Mouse (Mus musculus) MEL (cell line): Measurements from ENCODE around the gene Rassf2. TPM values are rescaled to one million over a fixed set of nuclear protein-coding genes. Genes with fewer than 3 reads are reported as not detected.

Experiments
- DNase-seq: peaks from one replicate; pipeline ENCODE4 v3.0.0; 2011; ENCODE audit warnings: low read depth, low spot score
- H3K27ac ChIP-seq: 2 replicates; pipeline ENCODE4 v1.5.1; 2012; ENCODE audit warnings: low read depth, mild to moderate bottlenecking, control low read depth, low read length, moderate library complexity; ENCODE audit not compliant: control insufficient read depth
- H3K27me3 ChIP-seq, 2 experiments: fragments of 150-350 bp in 1 of 2; sonication (generic) in 1 of 2; 2 replicates each; pipeline ENCODE4 v1.6.1; 2012; ENCODE audit warnings: low read length in 2 of 2, mild to moderate bottlenecking in 2 of 2, improper control_type of control experiment in 1 of 2, moderate library complexity in 1 of 2; ENCODE audit not compliant: insufficient read depth in 2 of 2, control insufficient read depth in 1 of 2
- H3K36me3 ChIP-seq, 2 experiments: 2 replicates each; pipeline ENCODE4 v1.6.1; 2012 to 2014; ENCODE audit warnings: low read length in 2 of 2, improper control_type of control experiment in 1 of 2, inconsistent platforms in 1 of 2, mild to moderate bottlenecking in 1 of 2; ENCODE audit not compliant: insufficient read depth in 2 of 2, control insufficient read depth in 1 of 2
- H3K4me1 ChIP-seq, 2 experiments: fragments of 150-350 bp in 1 of 2; sonication (generic) in 1 of 2; 2 replicates each; pipeline ENCODE4 v1.6.1; 2012; ENCODE audit warnings: low read length in 2 of 2, improper control_type of control experiment in 1 of 2, mild to moderate bottlenecking in 1 of 2; ENCODE audit not compliant: insufficient read depth in 2 of 2, control insufficient read depth in 1 of 2
- H3K4me3 ChIP-seq, 2 experiments: fragments of 150-350 bp in 1 of 2; sonication (generic) in 1 of 2; 2 replicates each; pipeline ENCODE4 v1.5.1; 2012; ENCODE audit warnings: low read depth in 2 of 2, low read length in 2 of 2, mild to moderate bottlenecking in 2 of 2, moderate library complexity in 2 of 2, control low read depth in 1 of 2, improper control_type of control experiment in 1 of 2; ENCODE audit not compliant: control insufficient read depth in 1 of 2, insufficient read depth in 1 of 2
- H3K79me2 ChIP-seq: 2 replicates; pipeline ENCODE4 v1.6.1; 2012; ENCODE audit warnings: mild to moderate bottlenecking, low read length, moderate library complexity; ENCODE audit not compliant: control insufficient read depth, poor library complexity, insufficient read depth
- H3K9ac ChIP-seq: 2 replicates; pipeline ENCODE4 v1.6.1; 2012; ENCODE audit warnings: low read depth, mild to moderate bottlenecking, control low read depth, low read length, moderate library complexity; ENCODE audit not compliant: control insufficient read depth, poor library complexity, severe bottlenecking
- H3K9me3 ChIP-seq: fragments of 150-350 bp; sonication (generic); replicated peaks from 2 replicates; pipeline ENCODE4 v1.6.1; 2012; ENCODE audit warnings: mild to moderate bottlenecking, low read length, improper control_type of control experiment, moderate library complexity; ENCODE audit not compliant: insufficient read depth
- BHLHE40 ChIP-seq: IDR thresholded peaks from 2 replicates; pipeline ENCODE4 v1.6.1; 2012; ENCODE audit warnings: low read depth, mild to moderate bottlenecking, inconsistent platforms, low read length, improper control_type of control experiment, borderline replicate concordance
- CHD1 ChIP-seq: IDR thresholded peaks from 2 replicates; pipeline ENCODE4 v1.6.1; 2012; ENCODE audit warnings: low read depth, mild to moderate bottlenecking, inconsistent platforms, low read length, improper control_type of control experiment
- CHD2 ChIP-seq: IDR thresholded peaks from 2 replicates; pipeline ENCODE4 v1.6.1; 2011; ENCODE audit warnings: low read length, improper control_type of control experiment
- CTCF ChIP-seq, 3 experiments: IDR thresholded peaks in 2 of 3; conservative IDR thresholded peaks in 1 of 3; 2 replicates each; pipeline ENCODE4 v1.5.1; 2011 to 2012; ENCODE audit warnings: low read length in 3 of 3, low read depth in 2 of 3, mild to moderate bottlenecking in 2 of 3, improper control_type of control experiment in 1 of 3, inconsistent platforms in 1 of 3, mixed read lengths in 1 of 3, moderate library complexity in 1 of 3; ENCODE audit not compliant: control insufficient read depth in 1 of 3, insufficient read depth in 1 of 3, poor library complexity in 1 of 3, severe bottlenecking in 1 of 3
- ELF1 ChIP-seq: IDR thresholded peaks from 2 replicates; pipeline ENCODE4 v1.6.1; 2014; ENCODE audit warnings: low read depth, mild to moderate bottlenecking, inconsistent platforms, low read length, improper control_type of control experiment, moderate library complexity
- EP300 ChIP-seq, 2 experiments: IDR thresholded peaks; 2 replicates each; pipeline ENCODE4 v1.6.1; 2011; ENCODE audit warnings: improper control_type of control experiment in 2 of 2, low read length in 2 of 2, low read depth in 1 of 2, mild to moderate bottlenecking in 1 of 2
- GABPA ChIP-seq: IDR thresholded peaks from 2 replicates; pipeline ENCODE4 v1.6.1; 2012; ENCODE audit warnings: low read depth, mild to moderate bottlenecking, inconsistent platforms, low read length, improper control_type of control experiment, moderate library complexity
- GATA1 ChIP-seq: IDR thresholded peaks from 2 replicates; pipeline ENCODE4 v1.6.1; 2011; ENCODE audit warnings: low read depth, low read length, improper control_type of control experiment
- HCFC1 ChIP-seq: IDR thresholded peaks from 2 replicates; pipeline ENCODE4 v1.6.1; 2012; ENCODE audit warnings: low read depth, mild to moderate bottlenecking, inconsistent platforms, low read length, improper control_type of control experiment, moderate library complexity
- KAT2A ChIP-seq: conservative IDR thresholded peaks from 2 replicates; pipeline ENCODE4 v1.6.1; 2012; ENCODE audit warnings: low read depth, low read length, improper control_type of control experiment, inconsistent platforms
- MAX ChIP-seq: IDR thresholded peaks from 2 replicates; pipeline ENCODE4 v1.6.1; 2011; ENCODE audit warnings: low read length, improper control_type of control experiment
- MAZ ChIP-seq: IDR thresholded peaks from 2 replicates; pipeline ENCODE4 v1.6.1; 2012; ENCODE audit warnings: low read depth, mild to moderate bottlenecking, inconsistent platforms, low read length, improper control_type of control experiment
- MXI1 ChIP-seq: IDR thresholded peaks from 2 replicates; pipeline ENCODE4 v1.6.1; 2011; ENCODE audit warnings: mild to moderate bottlenecking, low read depth, low read length, improper control_type of control experiment
- MYB ChIP-seq: IDR thresholded peaks from 2 replicates; pipeline ENCODE4 v1.6.1; 2011; ENCODE audit warnings: mild to moderate bottlenecking, low read depth, low read length, improper control_type of control experiment
- NRF1 ChIP-seq: IDR thresholded peaks from 2 replicates; pipeline ENCODE4 v1.6.1; 2014; ENCODE audit warnings: low read depth, mild to moderate bottlenecking, inconsistent platforms, low read length, improper control_type of control experiment, moderate library complexity; ENCODE audit not compliant: poor library complexity, insufficient read depth, severe bottlenecking
- POLR2AphosphoS2 ChIP-seq: IDR thresholded peaks from 2 replicates; pipeline ENCODE4 v1.6.1; 2011; ENCODE audit warnings: low read length, improper control_type of control experiment
- POLR2AphosphoS5 ChIP-seq: IDR thresholded peaks from 2 replicates; pipeline ENCODE4 v1.6.1; 2012; ENCODE audit warnings: low read depth, borderline replicate concordance, mild to moderate bottlenecking, inconsistent platforms, low read length, moderate library complexity, mixed read lengths
- RAD21 ChIP-seq: IDR thresholded peaks from 2 replicates; pipeline ENCODE4 v1.6.1; 2011; ENCODE audit warnings: mild to moderate bottlenecking, low read depth, low read length, improper control_type of control experiment
- TCF12 ChIP-seq: IDR thresholded peaks from 2 replicates; pipeline ENCODE4 v1.6.1; 2014; ENCODE audit warnings: low read depth, mild to moderate bottlenecking, inconsistent platforms, low read length, improper control_type of control experiment, moderate library complexity
- UBTF ChIP-seq: IDR thresholded peaks from 2 replicates; pipeline ENCODE4 v1.6.1; 2012; ENCODE audit warnings: low read depth, mild to moderate bottlenecking, inconsistent platforms, low read length, improper control_type of control experiment, moderate library complexity, borderline replicate concordance; ENCODE audit not compliant: insufficient read depth
- USF1 ChIP-seq: IDR thresholded peaks from 2 replicates; pipeline ENCODE4 v1.6.1; 2014; ENCODE audit warnings: low read depth, mild to moderate bottlenecking, inconsistent platforms, low read length, improper control_type of control experiment, moderate library complexity
- USF2 ChIP-seq, 2 experiments: IDR thresholded peaks; 2 replicates each; pipeline ENCODE4 v1.6.1; 2011 to 2012; ENCODE audit warnings: improper control_type of control experiment in 2 of 2, low read length in 2 of 2, borderline replicate concordance in 1 of 2, inconsistent platforms in 1 of 2, low read depth in 1 of 2, mild to moderate bottlenecking in 1 of 2; ENCODE audit not compliant: insufficient read depth in 1 of 2
- ZKSCAN1 ChIP-seq: IDR thresholded peaks from 2 replicates; pipeline ENCODE4 v1.6.1; 2012; ENCODE audit warnings: low read depth, mild to moderate bottlenecking, inconsistent platforms, low read length, improper control_type of control experiment, moderate library complexity
- ZMIZ1 ChIP-seq: IDR thresholded peaks from 2 replicates; pipeline ENCODE4 v1.6.1; 2012; ENCODE audit warnings: low read depth, mild to moderate bottlenecking, inconsistent platforms, low read length, improper control_type of control experiment, moderate library complexity
- polyA plus RNA-seq, 2 experiments: library from polyadenylated mRNA; stranded (reverse) in 1 of 2; unstranded in 1 of 2; fragments of >175 nt in 1 of 2; fragments of >200 nt in 1 of 2; gene quantifications; 2 replicates each; pipeline versions ENCODE4 v1.2.1 to v1.2.4; 2012; ENCODE audit warnings: low replicate concordance in 2 of 2, low read depth in 1 of 2; ENCODE audit not compliant: insufficient read length in 2 of 2, insufficient read depth in 1 of 2, missing spikeins in 1 of 2
- total RNA-seq: library from RNA; depleted of rRNA; stranded (reverse); fragments of 300-350 nt; gene quantifications from 2 replicates; pipeline ENCODE4 v1.2.3, GENCODE M21; 2012

The Rassf2 gene
- total and polyA plus RNA-seq, 3 experiments = 0.69 to 4.1 TPM; not detected in 1

DNA sequence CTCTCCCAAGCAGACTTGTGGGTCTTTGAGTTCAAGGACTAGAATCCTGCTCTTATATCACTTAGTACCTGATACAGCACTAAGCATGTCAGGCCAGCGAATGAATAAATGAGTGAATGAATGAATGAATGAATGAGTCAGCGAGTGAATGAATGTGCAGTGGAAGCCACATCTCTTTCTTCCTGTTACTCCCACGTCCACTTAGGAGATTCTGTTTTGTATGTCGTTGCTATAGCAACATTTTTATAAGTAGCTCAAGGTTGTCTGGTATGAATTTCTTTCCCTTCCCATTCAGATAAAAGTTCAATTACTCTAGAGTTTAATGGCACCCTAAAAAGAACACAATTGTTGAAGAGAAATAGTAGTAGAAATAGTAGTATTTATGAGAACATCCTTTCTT, 59.0 kb downstream of the Rassf2 start:
- no peak for DNase-seq
- Histone ChIP-seq H3K27me3 (no peaks in the 10 kb centered on the region), H3K4me1 (no peaks in the 10 kb centered on the region), H3K4me3 (no peak overlapping the region), H3K27ac (no peak overlapping the region), H3K9ac (no peak overlapping the region), H3K9me3 (no peaks in the 10 kb centered on the region), H3K36me3 (no peaks in the 10 kb centered on the region), H3K79me2 (no peaks in the 10 kb centered on the region)
- TF ChIP-seq UBTF (no peak), EP300 (IDR thresholded peaks at IDR 0.05; ENCODE audit: low read depth in 1 of 2, low read length in 2 of 2) (no peak), USF1 (no peak), GATA1 (no peak), POLR2AphosphoS5 (no peak), RAD21 (no peak), POLR2AphosphoS2 (no peak), HCFC1 (no peak), MXI1 (no peak), MAX (no peak), TCF12 (no peak), ELF1 (no peak), NRF1 (no peak), USF2 (IDR thresholded peaks at IDR 0.05; ENCODE audit: borderline replicate concordance in 1 of 2, insufficient read depth in 1 of 2, low read depth in 1 of 2, low read length in 2 of 2) (no peak), ZKSCAN1 (no peak), GABPA (no peak), MAZ (no peak), CHD1 (no peak), BHLHE40 (no peak)

DNA sequence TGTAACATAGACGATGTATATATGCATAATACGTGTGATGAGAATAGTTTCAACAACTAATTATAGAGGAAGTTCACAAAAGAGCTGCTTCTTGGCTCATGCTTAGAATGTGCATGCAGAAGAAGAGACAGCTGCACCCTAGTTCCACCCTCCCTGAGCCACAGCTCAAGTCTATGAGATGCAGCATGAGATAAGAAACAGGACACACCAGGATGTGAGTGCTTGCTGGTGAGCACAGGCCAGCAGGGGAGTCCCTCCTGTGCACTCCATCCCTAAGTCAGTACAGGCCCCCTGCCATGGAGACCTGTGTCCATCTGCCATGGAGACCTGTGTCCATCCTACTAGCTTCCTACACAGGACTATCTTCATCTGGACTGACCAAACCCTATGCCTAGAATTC, 59.5 kb downstream of the Rassf2 start:
- Histone ChIP-seq H3K27me3 (no peaks in the 10 kb centered on the region), H3K36me3 (no peaks in the 10 kb centered on the region), H3K79me2 (no peaks in the 10 kb centered on the region), H3K27ac (no peak overlapping the region), H3K4me1 (no peaks in the 10 kb centered on the region), H3K9me3 (no peaks in the 10 kb centered on the region), H3K4me3 (no peak overlapping the region), H3K9ac (no peak overlapping the region)
- no peak for DNase-seq
- no peak for TF ChIP-seq CTCF (IDR thresholded peaks at IDR 0.05 in 2 of 3, conservative IDR thresholded peaks at IDR 0.05 in 1 of 3; ENCODE audit: control insufficient read depth in 1 of 3, insufficient read depth in 1 of 3, low read depth in 2 of 3, low read length in 3 of 3, poor library complexity in 1 of 3, severe bottlenecking in 1 of 3)
- no peak for TF ChIP-seq CHD2
- no peak for TF ChIP-seq USF1
- TF ChIP-seq KAT2A = no peak
- no peak for TF ChIP-seq MAZ
- TF ChIP-seq ZKSCAN1 = no peak
- no peak for TF ChIP-seq USF2 (IDR thresholded peaks at IDR 0.05; ENCODE audit: borderline replicate concordance in 1 of 2, insufficient read depth in 1 of 2, low read depth in 1 of 2, low read length in 2 of 2)
- no peak for TF ChIP-seq ZMIZ1
- no peak for TF ChIP-seq MYB
